Mouse (Mus musculus): ENCODE measurements around the gene Rasa2.

GRCm38 (mm10) chr9:96649362-96649761 is 17.9 kb upstream of the Rasa2 start:
- TF ChIP-seq POLR2A (IDR thresholded peaks at IDR 0.05; ENCODE audit: low read depth, low read length) (no peak), CTCF (IDR thresholded peaks at IDR 0.05; ENCODE audit: extremely low read depth, insufficient read depth, insufficient read length, insufficient replicate concordance) (no peak)

Data from spleen, adult 2 months (tissue).